Mouse (Mus musculus) MEL (cell line): ENCODE results near the gene Ifitm10. TPM values are rescaled to one million over a fixed set of nuclear protein-coding genes. Genes with fewer than 3 reads are reported as not detected.

Experiments used
- DNase-seq: peaks from one replicate; pipeline ENCODE4 v3.0.0; 2011; ENCODE audit warnings: low read depth, low spot score
- H3K27ac ChIP-seq: 2 replicates; pipeline ENCODE4 v1.5.1; 2012; ENCODE audit warnings: low read depth, mild to moderate bottlenecking, control low read depth, low read length, moderate library complexity; ENCODE audit not compliant: control insufficient read depth
- H3K27me3 ChIP-seq, 2 experiments: fragments of 150-350 bp in 1 of 2; sonication (generic) in 1 of 2; 2 replicates each; pipeline ENCODE4 v1.6.1; 2012; ENCODE audit warnings: low read length in 2 of 2, mild to moderate bottlenecking in 2 of 2, improper control_type of control experiment in 1 of 2, moderate library complexity in 1 of 2; ENCODE audit not compliant: insufficient read depth in 2 of 2, control insufficient read depth in 1 of 2
- H3K36me3 ChIP-seq, 2 experiments: 2 replicates each; pipeline ENCODE4 v1.6.1; 2012 to 2014; ENCODE audit warnings: low read length in 2 of 2, improper control_type of control experiment in 1 of 2, inconsistent platforms in 1 of 2, mild to moderate bottlenecking in 1 of 2; ENCODE audit not compliant: insufficient read depth in 2 of 2, control insufficient read depth in 1 of 2
- H3K4me1 ChIP-seq, 2 experiments: fragments of 150-350 bp in 1 of 2; sonication (generic) in 1 of 2; 2 replicates each; pipeline ENCODE4 v1.6.1; 2012; ENCODE audit warnings: low read length in 2 of 2, improper control_type of control experiment in 1 of 2, mild to moderate bottlenecking in 1 of 2; ENCODE audit not compliant: insufficient read depth in 2 of 2, control insufficient read depth in 1 of 2
- H3K4me3 ChIP-seq, 2 experiments: fragments of 150-350 bp in 1 of 2; sonication (generic) in 1 of 2; 2 replicates each; pipeline ENCODE4 v1.5.1; 2012; ENCODE audit warnings: low read depth in 2 of 2, low read length in 2 of 2, mild to moderate bottlenecking in 2 of 2, moderate library complexity in 2 of 2, control low read depth in 1 of 2, improper control_type of control experiment in 1 of 2; ENCODE audit not compliant: control insufficient read depth in 1 of 2, insufficient read depth in 1 of 2
- H3K79me2 ChIP-seq: 2 replicates; pipeline ENCODE4 v1.6.1; 2012; ENCODE audit warnings: mild to moderate bottlenecking, low read length, moderate library complexity; ENCODE audit not compliant: control insufficient read depth, poor library complexity, insufficient read depth
- H3K9ac ChIP-seq: 2 replicates; pipeline ENCODE4 v1.6.1; 2012; ENCODE audit warnings: low read depth, mild to moderate bottlenecking, control low read depth, low read length, moderate library complexity; ENCODE audit not compliant: control insufficient read depth, poor library complexity, severe bottlenecking
- H3K9me3 ChIP-seq: fragments of 150-350 bp; sonication (generic); replicated peaks from 2 replicates; pipeline ENCODE4 v1.6.1; 2012; ENCODE audit warnings: mild to moderate bottlenecking, low read length, improper control_type of control experiment, moderate library complexity; ENCODE audit not compliant: insufficient read depth
- BHLHE40 ChIP-seq: IDR thresholded peaks from 2 replicates; pipeline ENCODE4 v1.6.1; 2012; ENCODE audit warnings: low read depth, mild to moderate bottlenecking, inconsistent platforms, low read length, improper control_type of control experiment, borderline replicate concordance
- CHD1 ChIP-seq: IDR thresholded peaks from 2 replicates; pipeline ENCODE4 v1.6.1; 2012; ENCODE audit warnings: low read depth, mild to moderate bottlenecking, inconsistent platforms, low read length, improper control_type of control experiment
- CTCF ChIP-seq, 3 experiments: IDR thresholded peaks in 2 of 3; conservative IDR thresholded peaks in 1 of 3; 2 replicates each; pipeline ENCODE4 v1.5.1; 2011 to 2012; ENCODE audit warnings: low read length in 3 of 3, low read depth in 2 of 3, mild to moderate bottlenecking in 2 of 3, improper control_type of control experiment in 1 of 3, inconsistent platforms in 1 of 3, mixed read lengths in 1 of 3, moderate library complexity in 1 of 3; ENCODE audit not compliant: control insufficient read depth in 1 of 3, insufficient read depth in 1 of 3, poor library complexity in 1 of 3, severe bottlenecking in 1 of 3
- E2F4 ChIP-seq: IDR thresholded peaks from 2 replicates; pipeline ENCODE4 v1.6.1; 2011; ENCODE audit warnings: low read depth, low read length, improper control_type of control experiment, borderline replicate concordance
- EP300 ChIP-seq, 2 experiments: IDR thresholded peaks; 2 replicates each; pipeline ENCODE4 v1.6.1; 2011; ENCODE audit warnings: improper control_type of control experiment in 2 of 2, low read length in 2 of 2, low read depth in 1 of 2, mild to moderate bottlenecking in 1 of 2
- ETS1 ChIP-seq: IDR thresholded peaks from 2 replicates; pipeline ENCODE4 v1.6.1; 2012; ENCODE audit warnings: low read depth, mild to moderate bottlenecking, inconsistent platforms, low read length, improper control_type of control experiment, moderate library complexity
- GATA1 ChIP-seq: IDR thresholded peaks from 2 replicates; pipeline ENCODE4 v1.6.1; 2011; ENCODE audit warnings: low read depth, low read length, improper control_type of control experiment
- JUND ChIP-seq: IDR thresholded peaks from 2 replicates; pipeline ENCODE4 v1.6.1; 2011; ENCODE audit warnings: low read depth, mild to moderate bottlenecking, improper control_type of control experiment, low read length
- KAT2A ChIP-seq: conservative IDR thresholded peaks from 2 replicates; pipeline ENCODE4 v1.6.1; 2012; ENCODE audit warnings: low read depth, low read length, improper control_type of control experiment, inconsistent platforms
- MEF2A ChIP-seq: IDR thresholded peaks from 2 replicates; pipeline ENCODE4 v1.6.1; 2014; ENCODE audit warnings: low read depth, mild to moderate bottlenecking, inconsistent platforms, low read length, improper control_type of control experiment; ENCODE audit not compliant: poor library complexity, insufficient replicate concordance, severe bottlenecking; ENCODE audit errors: extremely low read depth
- MXI1 ChIP-seq: IDR thresholded peaks from 2 replicates; pipeline ENCODE4 v1.6.1; 2011; ENCODE audit warnings: mild to moderate bottlenecking, low read depth, low read length, improper control_type of control experiment
- MYB ChIP-seq: IDR thresholded peaks from 2 replicates; pipeline ENCODE4 v1.6.1; 2011; ENCODE audit warnings: mild to moderate bottlenecking, low read depth, low read length, improper control_type of control experiment
- MYC ChIP-seq: IDR thresholded peaks from 2 replicates; pipeline ENCODE4 v1.6.1; 2011; ENCODE audit warnings: low read depth, mild to moderate bottlenecking, low read length, improper control_type of control experiment, moderate library complexity
- NELFE ChIP-seq: IDR thresholded peaks from 2 replicates; pipeline ENCODE4 v1.6.1; 2011; ENCODE audit warnings: low read depth, low read length, improper control_type of control experiment
- NRF1 ChIP-seq: IDR thresholded peaks from 2 replicates; pipeline ENCODE4 v1.6.1; 2014; ENCODE audit warnings: low read depth, mild to moderate bottlenecking, inconsistent platforms, low read length, improper control_type of control experiment, moderate library complexity; ENCODE audit not compliant: poor library complexity, insufficient read depth, severe bottlenecking
- POLR2A ChIP-seq, 2 experiments: IDR thresholded peaks; 2 replicates each; pipeline ENCODE4 v1.6.1; 2011 to 2012; ENCODE audit warnings: low read length in 2 of 2, mild to moderate bottlenecking in 2 of 2, control low read depth in 1 of 2, improper control_type of control experiment in 1 of 2, low read depth in 1 of 2, moderate library complexity in 1 of 2; ENCODE audit not compliant: control insufficient read depth in 1 of 2, insufficient read depth in 1 of 2, poor library complexity in 1 of 2
- RAD21 ChIP-seq: IDR thresholded peaks from 2 replicates; pipeline ENCODE4 v1.6.1; 2011; ENCODE audit warnings: mild to moderate bottlenecking, low read depth, low read length, improper control_type of control experiment
- RCOR1 ChIP-seq: IDR thresholded peaks from 2 replicates; pipeline ENCODE4 v1.6.1; 2012; ENCODE audit warnings: low read depth, mild to moderate bottlenecking, inconsistent platforms, low read length, improper control_type of control experiment
- SIN3A ChIP-seq: IDR thresholded peaks from 2 replicates; pipeline ENCODE4 v1.6.1; 2012; ENCODE audit warnings: low read length, improper control_type of control experiment, inconsistent platforms
- SMC3 ChIP-seq: IDR thresholded peaks from 2 replicates; pipeline ENCODE4 v1.6.1; 2011; ENCODE audit warnings: low read depth, low read length, improper control_type of control experiment
- TAL1 ChIP-seq: IDR thresholded peaks from 2 replicates; pipeline ENCODE4 v1.6.1; 2012; ENCODE audit warnings: mild to moderate bottlenecking, inconsistent platforms, low read length, moderate library complexity, mixed read lengths
- TBP ChIP-seq: IDR thresholded peaks from 2 replicates; pipeline ENCODE4 v1.8.0; 2011; ENCODE audit warnings: low read depth, low read length, improper control_type of control experiment
- ZC3H11A ChIP-seq: IDR thresholded peaks from 2 replicates; pipeline ENCODE4 v1.6.1; 2012; ENCODE audit warnings: low read depth, mild to moderate bottlenecking, inconsistent platforms, low read length, improper control_type of control experiment
- ZMIZ1 ChIP-seq: IDR thresholded peaks from 2 replicates; pipeline ENCODE4 v1.6.1; 2012; ENCODE audit warnings: low read depth, mild to moderate bottlenecking, inconsistent platforms, low read length, improper control_type of control experiment, moderate library complexity
- ZNF384 ChIP-seq: IDR thresholded peaks from 2 replicates; pipeline ENCODE4 v1.6.1; 2012; ENCODE audit warnings: low read depth, mild to moderate bottlenecking, inconsistent platforms, low read length, improper control_type of control experiment
- polyA plus RNA-seq, 2 experiments: library from polyadenylated mRNA; stranded (reverse) in 1 of 2; unstranded in 1 of 2; fragments of >175 nt in 1 of 2; fragments of >200 nt in 1 of 2; gene quantifications; 2 replicates each; pipeline versions ENCODE4 v1.2.1 to v1.2.4; 2012; ENCODE audit warnings: low replicate concordance in 2 of 2, low read depth in 1 of 2; ENCODE audit not compliant: insufficient read length in 2 of 2, insufficient read depth in 1 of 2, missing spikeins in 1 of 2
- total RNA-seq: library from RNA; depleted of rRNA; stranded (reverse); fragments of 300-350 nt; gene quantifications from 2 replicates; pipeline ENCODE4 v1.2.3, GENCODE M21; 2012

Ifitm10 gene
- total and polyA plus RNA-seq, 3 experiments = 0.21 TPM; not detected in 2

- TF ChIP-seq ETS1 (no peak), GATA1 (no peak), MYC (no peak), NELFE (no peak)
- no peak overlapping the region for H3K4me3 ChIP-seq
- H3K9me3 ChIP-seq = no peaks in the 10 kb centered on the region
- DNase-seq = no peak
- H3K79me2 ChIP-seq = no peaks in the 10 kb centered on the region
- H3K27me3 ChIP-seq = no peaks in the 10 kb centered on the region; a peak in 2 of 4 replicates
- no peaks in the 10 kb centered on the region for H3K4me1 ChIP-seq
- no peak overlapping the region for H3K27ac ChIP-seq
- no peaks in the 10 kb centered on the region for H3K36me3 ChIP-seq
- H3K9ac ChIP-seq = no peak overlapping the region
These were observed 10.4 kb downstream of the Ifitm10 start for GRCm38 (mm10) chr7:142363107-142363506.

- DNase-seq = no peak
- TF ChIP-seq RAD21 = peak; percentile 22
- TF ChIP-seq TBP = no peak
- TF ChIP-seq ZC3H11A = peak; percentile 25; the same call in 1 of the 2 replicates
- peak; percentile 37 for TF ChIP-seq SMC3
- TF ChIP-seq CTCF (IDR thresholded peaks at IDR 0.05 in 2 of 3, conservative IDR thresholded peaks at IDR 0.05 in 1 of 3; ENCODE audit: control insufficient read depth in 1 of 3, insufficient read depth in 1 of 3, low read depth in 2 of 3, low read length in 3 of 3, poor library complexity in 1 of 3, severe bottlenecking in 1 of 3) = peak; percentile 9 to 25 (median 17); a peak in 3 of 6 replicates
- no peak for TF ChIP-seq ZMIZ1
- Histone ChIP-seq H3K9me3 (no peaks in the 10 kb centered on the region), H3K79me2 (no peaks in the 10 kb centered on the region), H3K27me3 (no peaks in the 10 kb centered on the region; a peak in 2 of 4 replicates), H3K36me3 (no peaks in the 10 kb centered on the region), H3K27ac (no peak overlapping the region), H3K4me1 (peaks cover 0 to 4% of the 10 kb centered on the region in 2 experiments; a peak in 2 of 4 replicates), H3K9ac (no peak overlapping the region), H3K4me3 (no peak overlapping the region)
These were observed 12.8 kb downstream of the Ifitm10 start for GRCm38 (mm10) chr7:142360743-142361142.

GRCm38 (mm10) chr7:142359129-142359528, 14.4 kb downstream of the Ifitm10 start:
- TF ChIP-seq MXI1 (no peak), GATA1 (no peak), ZNF384 (no peak), CHD1 (no peak), RCOR1 (no peak), MYB (no peak), E2F4 (no peak), MYC (no peak), SIN3A (no peak), SMC3 (no peak), NRF1 (no peak), ZC3H11A (no peak), JUND (no peak), EP300 (IDR thresholded peaks at IDR 0.05; ENCODE audit: low read depth in 1 of 2, low read length in 2 of 2) (no peak), KAT2A (no peak), POLR2A (IDR thresholded peaks at IDR 0.05; ENCODE audit: control insufficient read depth in 1 of 2, insufficient read depth in 1 of 2, low read depth in 1 of 2, low read length in 2 of 2, poor library complexity in 1 of 2) (no peak), TAL1 (no peak), BHLHE40 (no peak), TBP (no peak), MEF2A (no peak)
- Histone ChIP-seq H3K9ac (no peak overlapping the region), H3K36me3 (peaks cover 0 to 9% of the 10 kb centered on the region in 2 experiments; a peak in 2 of 4 replicates), H3K4me3 (no peak overlapping the region), H3K79me2 (no peaks in the 10 kb centered on the region), H3K27ac (no peak overlapping the region), H3K27me3 (no peaks in the 10 kb centered on the region; a peak in 2 of 4 replicates), H3K9me3 (no peaks in the 10 kb centered on the region), H3K4me1 (peaks cover 10 to 21% of the 10 kb centered on the region in 2 experiments)
- DNase-seq = no peak
